Mouse (Mus musculus): Measurements from ENCODE around the gene Cbx2.

The Cbx2 gene

GRCm38 (mm10) chr11:119044551-119045337, 22.0 kb downstream of the Cbx2 start:
- no peak for DNase-seq (ENCODE audit: low read depth, low spot score)
- H3K27me3 ChIP-seq (ENCODE audit: control insufficient read depth, insufficient read depth, low read length, poor library complexity, severe bottlenecking) = peaks cover 4% of the 10 kb centered on the region; the same call in 1 of the 2 replicates
- no peaks in the 10 kb centered on the region for H3K36me3 ChIP-seq (ENCODE audit: control insufficient read depth, insufficient read depth, low read length, poor library complexity, severe bottlenecking)

GRCm38 (mm10) chr11:119046601-119047245, 24.0 kb downstream of the Cbx2 start:
- DNase-seq (ENCODE audit: low read depth, low spot score) = peak; percentile 64
- H3K27me3 ChIP-seq (ENCODE audit: control insufficient read depth, insufficient read depth, low read length, poor library complexity, severe bottlenecking) = peaks cover 4% of the 10 kb centered on the region; the same call in 1 of the 2 replicates

DNA sequence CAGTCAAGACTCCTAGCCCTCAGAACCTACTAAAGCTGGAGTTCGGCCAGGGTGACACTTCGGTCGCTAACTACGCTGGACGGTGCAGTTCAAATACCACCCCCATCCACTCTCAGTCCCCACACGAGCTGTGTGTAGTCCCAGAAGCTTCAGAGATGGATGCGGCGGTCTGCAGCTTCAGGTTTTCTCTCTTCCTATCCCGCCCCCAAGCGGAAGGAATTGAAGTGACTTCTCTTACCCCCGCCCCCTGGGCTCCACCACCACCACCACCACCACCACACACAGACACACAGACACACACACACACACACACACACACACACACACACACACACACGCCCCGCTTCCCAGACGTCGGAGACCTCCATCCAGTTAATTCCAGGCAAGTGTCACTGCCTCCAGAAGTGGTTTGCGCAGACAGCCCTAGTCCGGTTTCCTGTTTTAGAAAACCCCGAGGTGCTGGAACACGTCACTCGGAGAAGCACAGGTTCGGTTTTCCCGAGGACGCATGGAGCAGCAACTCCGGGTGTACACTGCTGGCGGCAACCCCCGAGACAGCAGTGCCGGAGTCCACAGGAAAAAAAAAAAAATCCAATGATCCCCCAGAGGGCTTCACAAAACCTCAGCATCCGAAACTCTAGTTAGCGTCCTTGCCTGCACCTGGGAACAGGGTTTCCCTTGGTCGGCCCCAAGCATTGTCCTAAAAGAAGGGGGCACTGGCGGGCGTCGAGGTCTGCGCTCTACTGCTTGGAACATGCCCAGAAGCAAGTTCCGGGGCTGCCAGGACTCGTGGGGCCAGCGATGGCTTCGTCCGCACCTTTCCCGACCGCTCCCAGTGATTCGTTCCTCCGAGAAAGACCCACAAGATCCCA, 24.7 kb downstream of the Cbx2 start:
- peak; percentile 48 for DNase-seq (ENCODE audit: low read depth, low spot score)
- H3K36me3 ChIP-seq (ENCODE audit: control insufficient read depth, insufficient read depth, low read length, poor library complexity, severe bottlenecking) = no peaks in the 10 kb centered on the region
- H3K27me3 ChIP-seq (ENCODE audit: control insufficient read depth, insufficient read depth, low read length, poor library complexity, severe bottlenecking) = peaks cover 4% of the 10 kb centered on the region; the same call in 1 of the 2 replicates

More at GRCm38 (mm10) chr11:119046601-119047245, 24.0 kb downstream of the Cbx2 start:
- H3K36me3 ChIP-seq (ENCODE audit: control insufficient read depth, insufficient read depth, low read length, poor library complexity, severe bottlenecking) = no peaks in the 10 kb centered on the region

GRCm38 (mm10) chr11:119048133-119048510, 25.4 kb downstream of the Cbx2 start:
- Histone ChIP-seq H3K27me3 (ENCODE audit: control insufficient read depth, insufficient read depth, low read length, poor library complexity, severe bottlenecking) (peaks cover 4% of the 10 kb centered on the region; the same call in 1 of the 2 replicates), H3K36me3 (ENCODE audit: control insufficient read depth, insufficient read depth, low read length, poor library complexity, severe bottlenecking) (no peaks in the 10 kb centered on the region)
- DNase-seq (ENCODE audit: low read depth, low spot score) = peak; percentile 65

- DNase-seq (ENCODE audit: low read depth, low spot score) = peak; percentile 63
- Histone ChIP-seq H3K36me3 (ENCODE audit: control insufficient read depth, insufficient read depth, low read length, poor library complexity, severe bottlenecking) (no peaks in the 10 kb centered on the region), H3K27me3 (ENCODE audit: control insufficient read depth, insufficient read depth, low read length, poor library complexity, severe bottlenecking) (no peaks in the 10 kb centered on the region; the same call in 1 of the 2 replicates)
Observed at GRCm38 (mm10) chr11:119050361-119050760, 27.6 kb downstream of the Cbx2 start.

- no peaks in the 10 kb centered on the region for H3K36me3 ChIP-seq (ENCODE audit: control insufficient read depth, insufficient read depth, low read length, poor library complexity, severe bottlenecking)
- no peak for DNase-seq (ENCODE audit: low read depth, low spot score)
- H3K27me3 ChIP-seq (ENCODE audit: control insufficient read depth, insufficient read depth, low read length, poor library complexity, severe bottlenecking) = no peaks in the 10 kb centered on the region
Observed at GRCm38 (mm10) chr11:119051426-119051825, 28.7 kb downstream of the Cbx2 start.

- no peaks in the 10 kb centered on the region for H3K36me3 ChIP-seq (ENCODE audit: control insufficient read depth, insufficient read depth, low read length, poor library complexity, severe bottlenecking)
- H3K27me3 ChIP-seq (ENCODE audit: control insufficient read depth, insufficient read depth, low read length, poor library complexity, severe bottlenecking) = no peaks in the 10 kb centered on the region
- peak; percentile 72 for DNase-seq (ENCODE audit: low read depth, low spot score)
Observed at GRCm38 (mm10) chr11:119051927-119052660, 29.3 kb downstream of the Cbx2 start.

DNA sequence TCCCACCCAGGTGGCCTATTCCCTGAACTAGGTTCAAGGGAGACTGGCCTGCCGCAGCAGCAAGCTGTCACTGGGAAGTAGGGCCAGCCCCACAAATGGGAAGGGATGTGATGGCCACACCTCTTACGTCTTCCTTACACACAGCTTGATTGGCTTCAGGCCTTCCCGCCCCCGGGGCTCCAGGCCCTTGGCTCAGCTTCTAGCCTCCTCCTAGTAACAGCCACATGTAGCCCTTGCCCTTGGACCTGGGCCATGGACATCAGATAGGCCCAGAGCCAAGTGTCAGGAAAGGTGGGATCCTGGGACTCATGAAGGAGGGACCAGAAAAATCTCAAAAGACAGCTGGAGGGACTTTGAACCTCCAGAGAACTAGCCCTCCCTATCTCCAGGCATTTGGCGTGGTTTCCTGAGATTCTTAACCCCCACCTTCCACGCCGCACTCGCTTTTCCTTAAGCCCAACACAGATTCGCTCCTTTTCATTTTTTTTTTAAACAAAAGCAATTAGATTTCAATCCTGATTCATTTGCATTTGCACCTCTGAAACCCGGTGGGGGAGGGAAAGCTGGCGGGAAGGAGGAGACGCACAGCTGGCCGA, 30.0 kb downstream of the Cbx2 start:
- Histone ChIP-seq H3K36me3 (ENCODE audit: control insufficient read depth, insufficient read depth, low read length, poor library complexity, severe bottlenecking) (no peaks in the 10 kb centered on the region), H3K27me3 (ENCODE audit: control insufficient read depth, insufficient read depth, low read length, poor library complexity, severe bottlenecking) (no peaks in the 10 kb centered on the region)
- no peak for DNase-seq (ENCODE audit: low read depth, low spot score)

GRCm38 (mm10) chr11:119053257-119053670, 30.5 kb downstream of the Cbx2 start:
- peak; percentile 90 for DNase-seq (ENCODE audit: low read depth, low spot score)
- Histone ChIP-seq H3K27me3 (ENCODE audit: control insufficient read depth, insufficient read depth, low read length, poor library complexity, severe bottlenecking) (no peaks in the 10 kb centered on the region), H3K36me3 (ENCODE audit: control insufficient read depth, insufficient read depth, low read length, poor library complexity, severe bottlenecking) (no peaks in the 10 kb centered on the region)

DNA sequence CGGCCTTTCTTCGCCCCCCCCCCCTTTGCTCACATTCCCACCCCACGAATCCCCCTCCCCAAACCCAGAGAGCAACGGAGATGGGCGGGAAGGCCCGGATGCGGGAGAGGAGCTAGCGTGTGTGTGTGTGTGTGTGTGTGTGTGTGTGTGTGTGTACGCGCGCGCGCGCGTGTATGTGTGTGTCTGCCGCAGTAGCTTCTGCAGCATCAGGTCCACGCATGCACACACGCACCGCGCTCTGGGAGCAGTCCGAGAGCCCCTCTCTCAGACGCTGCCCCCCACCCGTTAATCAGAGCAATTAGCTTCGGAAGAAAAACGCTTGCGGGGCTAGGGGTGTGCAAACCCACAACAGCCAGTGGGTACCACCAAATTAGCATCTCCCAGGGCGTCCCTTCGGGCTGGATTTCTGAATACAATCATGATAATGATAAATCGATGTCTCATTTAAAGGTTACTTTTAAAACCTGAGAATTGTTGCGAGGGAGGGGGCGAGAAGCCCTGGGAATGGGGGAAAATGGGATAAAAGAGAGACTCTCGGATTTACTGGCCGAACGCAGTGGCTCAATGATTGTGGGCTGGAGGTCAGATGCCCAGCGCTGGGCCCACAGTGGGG, 31.1 kb downstream of the Cbx2 start:
- Histone ChIP-seq H3K36me3 (ENCODE audit: control insufficient read depth, insufficient read depth, low read length, poor library complexity, severe bottlenecking) (no peaks in the 10 kb centered on the region), H3K27me3 (ENCODE audit: control insufficient read depth, insufficient read depth, low read length, poor library complexity, severe bottlenecking) (no peaks in the 10 kb centered on the region)
- peak; percentile 40 for DNase-seq (ENCODE audit: low read depth, low spot score)

DNA sequence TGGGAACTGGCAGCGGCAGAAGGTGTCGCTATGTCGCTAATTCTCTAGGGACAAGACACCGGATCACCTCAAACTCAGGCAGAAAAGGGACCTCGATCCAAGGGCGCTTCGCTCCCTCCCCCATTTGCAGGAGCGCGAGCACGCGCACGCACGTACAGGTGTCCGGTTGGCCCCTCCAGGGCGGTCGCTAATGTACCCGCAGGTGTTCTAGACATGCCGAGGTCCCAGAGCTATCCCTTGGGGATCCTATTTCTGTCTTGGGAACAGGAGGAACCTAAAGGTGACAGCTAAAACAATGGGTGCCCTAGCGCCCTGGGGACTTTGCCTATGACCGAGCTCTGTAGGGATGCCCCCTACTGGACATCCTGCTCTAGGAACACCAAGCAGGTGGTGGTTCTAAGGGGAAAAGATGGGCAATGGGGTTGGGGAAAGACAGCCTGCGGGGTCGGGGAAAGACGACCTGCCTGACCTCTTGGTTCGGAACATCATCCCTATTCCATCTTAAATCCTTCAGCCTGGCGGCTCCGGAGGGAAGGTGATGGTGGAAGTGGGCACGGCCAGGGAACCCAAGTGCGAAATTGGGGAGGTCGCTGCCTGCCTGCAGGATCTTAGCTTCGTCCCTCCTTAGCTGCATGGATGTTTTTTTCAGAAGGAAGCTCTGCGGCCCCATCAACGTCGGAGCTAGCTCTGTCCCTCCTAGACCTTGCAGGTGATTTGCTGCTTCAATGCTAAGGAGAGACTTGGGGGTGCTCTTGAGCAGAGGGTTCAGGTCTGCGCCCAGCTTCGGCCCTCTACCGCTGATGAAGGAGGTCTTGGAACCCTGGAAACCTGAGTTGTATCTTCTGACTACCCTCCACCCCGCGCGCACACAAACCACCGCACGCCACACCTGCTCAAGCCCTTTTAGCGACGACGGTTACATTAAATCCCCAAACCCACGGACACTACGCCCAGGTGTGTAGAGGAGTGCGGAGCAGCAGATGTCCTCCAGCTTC, 31.9 kb downstream of the Cbx2 start:
- DNase-seq (ENCODE audit: low read depth, low spot score) = peak; percentile 69
- H3K27me3 ChIP-seq (ENCODE audit: control insufficient read depth, insufficient read depth, low read length, poor library complexity, severe bottlenecking) = no peaks in the 10 kb centered on the region
- H3K36me3 ChIP-seq (ENCODE audit: control insufficient read depth, insufficient read depth, low read length, poor library complexity, severe bottlenecking) = no peaks in the 10 kb centered on the region

DNA sequence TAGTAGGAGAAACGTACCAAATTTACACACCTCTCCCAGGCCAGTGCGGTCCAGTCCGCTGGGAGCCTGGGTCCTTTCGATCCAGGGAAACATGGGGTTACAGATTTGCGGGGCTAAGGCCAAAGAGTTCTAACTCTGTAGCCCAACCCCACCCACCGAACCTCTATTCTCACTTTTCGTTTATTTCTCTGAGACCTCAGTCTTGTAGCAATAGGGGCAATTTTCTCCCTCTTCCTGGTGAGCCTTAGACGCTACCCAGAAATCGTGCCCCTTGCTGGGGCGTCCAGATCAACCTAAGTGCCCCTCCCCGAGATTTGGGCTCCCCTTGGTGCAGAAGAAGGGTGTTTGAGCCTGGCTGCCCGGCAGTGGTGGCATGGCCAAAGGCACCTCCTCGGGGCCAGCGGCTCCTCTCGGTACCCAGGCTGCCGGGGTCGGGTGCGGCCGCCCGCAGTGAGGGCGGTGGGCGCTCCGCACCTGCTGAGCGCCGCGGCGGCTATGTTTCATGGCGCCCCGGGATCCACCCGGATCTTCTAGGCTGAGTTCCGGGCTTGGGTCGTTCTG, 32.9 kb downstream of the Cbx2 start:
- Histone ChIP-seq H3K36me3 (ENCODE audit: control insufficient read depth, insufficient read depth, low read length, poor library complexity, severe bottlenecking) (no peaks in the 10 kb centered on the region), H3K27me3 (ENCODE audit: control insufficient read depth, insufficient read depth, low read length, poor library complexity, severe bottlenecking) (no peaks in the 10 kb centered on the region)
- DNase-seq (ENCODE audit: low read depth, low spot score) = peak; percentile 20
